Mouse (Mus musculus) gastrocnemius, adult 2 months (tissue): ENCODE results near the gene Maats1. TPM values are rescaled to one million over a fixed set of nuclear protein-coding genes. Genes with fewer than 3 reads are reported as not detected.

Experiments used
- DNase-seq: peaks from one replicate; pipeline ENCODE4 v3.0.0; 2022
- H3K27ac ChIP-seq: fragments of 200-600 bp; 2 replicates; pipeline ENCODE4 v1.8.1; 2022; ENCODE audit warnings: mild to moderate bottlenecking
- H3K4me3 ChIP-seq: fragments of 200-600 bp; 2 replicates; pipeline ENCODE4 v1.8.1; 2022; ENCODE audit warnings: mild to moderate bottlenecking, moderate library complexity
- CTCF ChIP-seq: fragments of 200-600 bp; IDR thresholded peaks from 2 replicates; pipeline ENCODE4 v1.8.1; 2022; ENCODE audit warnings: antibody characterized with exemption, mild to moderate bottlenecking, moderate library complexity
- intact Hi-C: fragments of 180-260 bp; cut with DNase I; formaldehyde crosslinking; loops from one replicate; pipeline ENCODE4 v1.15.1; 2025
- total RNA-seq, 2 experiments: library from RNA; stranded (reverse); gene quantifications; 2 replicates each; pipeline ENCODE4 v1.2.3; 2021

The Maats1 gene
- total RNA-seq, 2 experiments from 2014 or later = not detected

GRCm38 (mm10) chr16:38298410-38298809 is 43.5 kb downstream of the Maats1 start:
- Histone ChIP-seq H3K27ac (no peak overlapping the region), H3K4me3 (no peak overlapping the region)
- DNase-seq = no peak
- TF ChIP-seq CTCF = no peak
- intact Hi-C loops = no loop called here

- DNase-seq = no peak
- intact Hi-C loops = no loop called here
- no peak overlapping the region for H3K27ac ChIP-seq
Measured at GRCm38 (mm10) chr16:38295349-38295930, 46.5 kb downstream of the Maats1 start.

GRCm38 (mm10) chr16:38294685-38295348 is 47.1 kb downstream of the Maats1 start, which contains the start of gene Nr1i2:
Gene Nr1i2, minus strand, starts transcription at chr16:38294824.
- intact Hi-C loops = no loop called here
- no peak for DNase-seq
- H3K27ac ChIP-seq = no peak within 1 kb of the TSS
- no peak within 1 kb of the TSS for H3K4me3 ChIP-seq
- TF ChIP-seq CTCF = no peak

More at GRCm38 (mm10) chr16:38295349-38295930, 46.5 kb downstream of the Maats1 start:
- no peak overlapping the region for H3K4me3 ChIP-seq
- peak; percentile 27; the same call in 1 of the 2 replicates for TF ChIP-seq CTCF

GRCm38 (mm10) chr16:38290151-38290550 is 51.8 kb downstream of the Maats1 start:
- TF ChIP-seq CTCF = no peak
- H3K4me3 ChIP-seq = no peak overlapping the region
- intact Hi-C loops = no loop called here
- DNase-seq = no peak
- no peak overlapping the region for H3K27ac ChIP-seq

- TF ChIP-seq CTCF = no peak
- intact Hi-C loops = no loop called here
- no peak for DNase-seq
- no peak overlapping the region for H3K4me3 ChIP-seq
- no peak overlapping the region for H3K27ac ChIP-seq
Measured at GRCm38 (mm10) chr16:38288851-38289250, 53.1 kb downstream of the Maats1 start.

- DNase-seq = no peak
- no peak for TF ChIP-seq CTCF
- intact Hi-C loops = no loop called here
- Histone ChIP-seq H3K4me3 (no peak overlapping the region), H3K27ac (no peak overlapping the region)
Measured at GRCm38 (mm10) chr16:38287762-38288161, 54.2 kb downstream of the Maats1 start.

GRCm38 (mm10) chr16:38287357-38287756 is 54.6 kb downstream of the Maats1 start:
- no peak for TF ChIP-seq CTCF
- no peak for DNase-seq
- Histone ChIP-seq H3K4me3 (no peak overlapping the region), H3K27ac (no peak overlapping the region)
- intact Hi-C loops = no loop called here

GRCm38 (mm10) chr16:38286541-38286940 is 55.4 kb downstream of the Maats1 start:
- TF ChIP-seq CTCF = no peak
- Histone ChIP-seq H3K27ac (no peak overlapping the region), H3K4me3 (no peak overlapping the region)
- intact Hi-C loops = no loop called here
- no peak for DNase-seq

- no peak for TF ChIP-seq CTCF
- Histone ChIP-seq H3K27ac (no peak overlapping the region), H3K4me3 (no peak overlapping the region)
- intact Hi-C loops = no loop called here
- DNase-seq = no peak
Measured at GRCm38 (mm10) chr16:38285801-38286200, 56.1 kb downstream of the Maats1 start.

- no peak overlapping the region for H3K27ac ChIP-seq
- H3K4me3 ChIP-seq = no peak overlapping the region
- DNase-seq = no peak
- intact Hi-C loops = no loop called here
- no peak for TF ChIP-seq CTCF
Measured at GRCm38 (mm10) chr16:38283300-38283699, 58.6 kb downstream of the Maats1 start.

GRCm38 (mm10) chr16:38282559-38283160 is 59.3 kb downstream of the Maats1 start:
- DNase-seq = no peak
- intact Hi-C loops = no loop called here

GRCm38 (mm10) chr16:38280951-38281350 is 61.0 kb downstream of the Maats1 start:
- DNase-seq = no peak
- TF ChIP-seq CTCF = no peak
- Histone ChIP-seq H3K4me3 (no peak overlapping the region), H3K27ac (no peak overlapping the region)
- intact Hi-C loops = no loop called here

More at GRCm38 (mm10) chr16:38282559-38283160, 59.3 kb downstream of the Maats1 start:
- H3K27ac ChIP-seq = no peak overlapping the region
- TF ChIP-seq CTCF = no peak
- no peak overlapping the region for H3K4me3 ChIP-seq

GRCm38 (mm10) chr16:38279794-38280193 is 62.1 kb downstream of the Maats1 start:
- no peak overlapping the region for H3K27ac ChIP-seq
- intact Hi-C loops = no loop called here
- no peak for DNase-seq
- no peak for TF ChIP-seq CTCF
- no peak overlapping the region for H3K4me3 ChIP-seq
